Mouse (Mus musculus) embryo, embryonic 11 days (tissue): ENCODE measurements around the gene Zdhhc21.

Source experiments
- DNase-seq: peaks from one replicate; pipeline ENCODE4 v3.0.0-alpha.2; 2015

The Zdhhc21 gene

GRCm38 (mm10) chr4:82863316-82863715 lies 3.6 kb upstream of the Zdhhc21 start:
- no peak for DNase-seq

- no peak for DNase-seq
These were observed 1.7 kb upstream of the Zdhhc21 start for GRCm38 (mm10) chr4:82861451-82861850.

- no peak for DNase-seq
These were observed 808 bp upstream of the Zdhhc21 start for GRCm38 (mm10) chr4:82860566-82860965.

GRCm38 (mm10) chr4:82858431-82859010 lies 1.2 kb downstream of the Zdhhc21 start:
- DNase-seq: no peak

GRCm38 (mm10) chr4:82856986-82857385 lies 2.8 kb downstream of the Zdhhc21 start:
- DNase-seq: no peak

- no peak for DNase-seq
These were observed 5.9 kb downstream of the Zdhhc21 start for GRCm38 (mm10) chr4:82853809-82854208.

GRCm38 (mm10) chr4:82848552-82849234 lies 11.1 kb downstream of the Zdhhc21 start:
- DNase-seq: no peak

GRCm38 (mm10) chr4:82837526-82838240 lies 22.1 kb downstream of the Zdhhc21 start:
- DNase-seq: peak; percentile 52

- DNase-seq: no peak
These were observed 28.6 kb downstream of the Zdhhc21 start for GRCm38 (mm10) chr4:82831155-82831554.

GRCm38 (mm10) chr4:82829429-82829828 lies 30.3 kb downstream of the Zdhhc21 start:
- no peak for DNase-seq

- no peak for DNase-seq
These were observed 32.8 kb downstream of the Zdhhc21 start for GRCm38 (mm10) chr4:82827001-82827400.

- no peak for DNase-seq
These were observed 41.9 kb downstream of the Zdhhc21 start for GRCm38 (mm10) chr4:82817833-82818232.

- no peak for DNase-seq
These were observed 43.4 kb downstream of the Zdhhc21 start for GRCm38 (mm10) chr4:82816351-82816750.

- DNase-seq: peak; percentile 33
These were observed 44.5 kb downstream of the Zdhhc21 start for GRCm38 (mm10) chr4:82815296-82815695.

- peak; percentile 21 for DNase-seq
These were observed 46.4 kb downstream of the Zdhhc21 start for GRCm38 (mm10) chr4:82813356-82813755.

- no peak for DNase-seq
These were observed 51.9 kb downstream of the Zdhhc21 start for GRCm38 (mm10) chr4:82807811-82808210.

- DNase-seq: no peak
These were observed 53.5 kb downstream of the Zdhhc21 start for GRCm38 (mm10) chr4:82806176-82806757.

GRCm38 (mm10) chr4:82804019-82804418 lies 55.7 kb downstream of the Zdhhc21 start:
- DNase-seq: peak; percentile 65

GRCm38 (mm10) chr4:82793608-82794007 lies 66.2 kb downstream of the Zdhhc21 start:
- no peak for DNase-seq

GRCm38 (mm10) chr4:82792906-82793580 lies 66.7 kb downstream of the Zdhhc21 start:
- DNase-seq: no peak

GRCm38 (mm10) chr4:82765513-82766216 lies 94.1 kb downstream of the Zdhhc21 start:
- DNase-seq: no peak

GRCm38 (mm10) chr4:82763586-82763985 lies 96.2 kb downstream of the Zdhhc21 start:
- no peak for DNase-seq
